Mouse (Mus musculus): ENCODE results near the gene Phlda3. TPM values are rescaled to one million over a fixed set of nuclear protein-coding genes. Genes with fewer than 3 reads are reported as not detected.
A peak's percentile ranks its signal among the peaks of the same experiment; 100 is the strongest.

Gene Phlda3
- polyA plus RNA-seq, 1 experiment from 2014 or later, result 86.2 TPM

DNA sequence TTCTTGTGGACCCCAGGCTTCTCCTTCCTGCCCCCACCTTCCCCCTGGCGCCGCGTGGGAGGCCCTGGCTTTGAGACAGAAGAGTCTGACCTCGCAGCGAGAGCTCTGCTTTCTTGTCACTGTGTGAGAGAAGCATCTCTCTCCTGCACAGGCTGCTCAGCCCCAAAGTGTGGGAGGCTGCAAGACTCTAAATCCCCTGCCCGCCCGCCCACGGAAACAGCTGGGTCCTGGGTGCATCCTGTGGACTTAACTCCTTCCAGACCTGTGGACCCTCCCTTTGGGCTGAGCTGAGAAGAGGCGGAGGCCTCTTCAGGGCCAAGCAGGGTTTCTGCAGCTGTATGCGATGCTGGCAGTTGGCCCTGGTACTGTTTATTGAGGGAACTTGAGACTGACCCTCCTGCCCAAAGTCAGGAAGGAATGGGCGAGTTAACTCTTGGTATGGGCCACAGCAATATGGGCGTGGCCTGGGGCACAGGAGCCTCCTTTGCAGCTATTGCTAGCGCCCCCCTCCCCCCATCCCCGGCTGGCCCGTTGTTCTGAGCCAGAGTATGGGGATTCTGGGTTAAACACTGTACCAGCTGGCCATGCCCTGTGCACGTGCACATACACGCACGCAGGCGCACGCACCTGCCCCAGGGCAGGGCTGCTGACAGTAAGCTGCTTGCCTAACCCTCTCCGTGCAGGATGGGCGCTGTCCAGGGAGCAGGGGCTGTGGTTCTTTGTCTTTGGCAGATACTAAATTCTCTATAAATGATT lies 13.0 kb downstream of the Phlda3 start, which contains the start of gene Tnni1:
Tnni1 (plus strand) TSS at position 655 of the 756 bp plus-strand sequence.
- Histone ChIP-seq H3K4me1 (peaks cover 60% of the 10 kb centered on the region), H3K27me3 (no peaks in the 10 kb centered on the region), H3K27ac (peak within 1 kb of the TSS; percentile 90), H3K9me3 (replicated peaks) (no peaks in the 10 kb centered on the region), H3K36me3 (no peaks in the 10 kb centered on the region), H3K4me2 (peak within 1 kb of the TSS; percentile 43), H3K4me3 (replicated peaks) (0 out of 2 replicates have a peak within 1 kb of the TSS, but pooled peaks have one; percentile 6), H3K9ac (peak within 1 kb of the TSS; percentile 24; the same call in 1 of the 2 replicates)
- peak; percentile 85 for ATAC-seq (replicated peaks; ENCODE audit: low FRiP score)
- WGBS, result 7% methylated on average over 22 of the region's 22 CpGs

DNA sequence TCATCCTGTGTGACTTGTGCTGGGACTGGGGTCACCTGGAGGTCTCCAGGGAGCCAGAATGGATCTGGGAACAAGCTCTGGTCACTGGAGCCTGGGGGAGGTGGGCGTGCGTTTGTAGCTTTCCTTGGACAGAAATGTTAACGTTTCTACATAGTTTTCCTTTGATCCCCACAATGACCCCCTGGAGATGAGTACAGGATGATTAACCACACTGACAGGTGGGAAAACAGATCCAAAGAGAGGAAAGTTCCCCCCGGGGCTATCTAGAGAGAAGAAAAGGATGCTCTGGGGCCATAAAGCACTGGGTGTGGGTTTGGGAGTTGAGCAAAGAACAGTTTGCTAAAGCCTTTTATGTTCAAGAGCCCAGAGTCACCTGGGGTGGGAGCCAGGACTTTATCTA lies 14.7 kb downstream of the Phlda3 start:
- H3K9ac ChIP-seq, result no peak overlapping the region
- H3K9me3 ChIP-seq (replicated peaks), result no peaks in the 10 kb centered on the region
- peak overlapping the region; percentile 41; the same call in 1 of the 2 replicates for H3K27ac ChIP-seq
- peaks cover 59% of the 10 kb centered on the region for H3K4me1 ChIP-seq
- H3K4me2 ChIP-seq, result no peak overlapping the region
- no peak overlapping the region for H3K4me3 ChIP-seq (replicated peaks)
- no peak for ATAC-seq (replicated peaks; ENCODE audit: low FRiP score)
- no peaks in the 10 kb centered on the region for H3K27me3 ChIP-seq
- H3K36me3 ChIP-seq, result no peaks in the 10 kb centered on the region
- WGBS, result 28% methylated on average over 4 of the region's 4 CpGs

DNA sequence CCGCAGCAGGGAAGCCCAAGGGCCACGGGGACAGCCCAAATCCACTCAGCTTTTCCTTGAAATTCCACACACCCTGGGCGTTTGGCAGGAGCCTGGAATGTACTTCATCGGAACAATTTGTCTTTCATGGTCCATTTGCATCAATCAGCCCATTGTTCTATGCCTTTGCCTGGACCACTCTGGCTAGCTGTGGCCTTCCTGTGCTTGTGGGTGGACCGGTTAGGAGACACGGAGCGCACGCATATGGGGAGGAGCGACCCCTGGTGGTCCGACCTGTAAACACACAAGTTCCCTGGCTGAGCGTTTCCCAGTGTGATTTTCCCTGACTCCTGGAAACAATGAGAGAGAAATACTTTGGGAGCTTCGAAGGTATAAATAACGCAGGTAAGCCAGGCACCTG lies 15.3 kb downstream of the Phlda3 start:
- Histone ChIP-seq H3K4me1 (peaks cover 53% of the 10 kb centered on the region), H3K9ac (no peak overlapping the region), H3K4me3 (replicated peaks) (no peak overlapping the region), H3K36me3 (no peaks in the 10 kb centered on the region), H3K27ac (0 out of 2 replicates have a peak overlapping the region, but pooled peaks have one; percentile 41), H3K4me2 (no peak overlapping the region), H3K9me3 (replicated peaks) (no peaks in the 10 kb centered on the region), H3K27me3 (no peaks in the 10 kb centered on the region)
- peak; percentile 26 for ATAC-seq (replicated peaks; ENCODE audit: low FRiP score)
- 11% methylated on average over 13 of the region's 13 CpGs for WGBS

DNA sequence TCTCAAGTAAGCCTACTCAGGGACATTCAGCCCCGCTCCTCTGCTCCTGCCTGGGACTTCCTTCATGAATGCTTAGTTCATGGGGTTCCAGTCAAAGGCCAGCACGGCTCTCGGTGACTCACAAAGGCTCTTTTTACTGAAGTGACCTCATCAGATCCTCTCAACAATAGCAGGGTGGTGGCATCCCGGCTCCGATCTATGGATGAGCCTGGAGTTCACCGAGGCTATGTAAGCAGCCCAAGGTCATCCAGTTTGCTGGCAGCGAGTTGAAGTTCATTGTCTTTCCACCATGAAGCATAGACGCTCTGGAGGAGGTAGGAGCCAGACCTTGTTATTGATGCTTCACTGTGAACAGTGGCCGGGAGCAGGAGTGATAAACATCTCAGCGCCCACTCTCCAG lies 16.9 kb downstream of the Phlda3 start:
- H3K4me2 ChIP-seq, result no peak overlapping the region
- WGBS, result 52% methylated on average over 10 of the region's 10 CpGs
- ATAC-seq (replicated peaks; ENCODE audit: low FRiP score), result no peak

DNA sequence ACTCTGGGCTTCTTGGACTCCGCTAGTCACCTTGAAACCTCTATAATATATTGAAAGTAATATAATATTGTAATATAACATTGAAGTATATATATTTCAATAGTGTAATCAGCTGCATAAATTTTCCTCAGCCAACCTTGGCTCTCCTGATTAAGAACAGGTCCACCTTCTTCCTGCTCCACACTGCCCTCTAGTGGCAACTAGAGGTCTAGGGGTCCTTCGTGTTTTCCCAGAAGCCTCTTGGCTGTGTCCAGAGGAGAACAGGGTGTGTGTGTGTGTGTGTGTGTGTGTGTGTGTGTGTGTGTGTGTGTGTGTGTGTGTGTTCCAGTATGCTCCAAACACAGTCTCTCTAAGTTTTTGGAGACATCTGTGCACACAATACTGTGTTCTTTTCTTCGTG lies 21.9 kb downstream of the Phlda3 start:
- Histone ChIP-seq H3K36me3 (no peaks in the 10 kb centered on the region), H3K9ac (no peak overlapping the region), H3K4me3 (replicated peaks) (no peak overlapping the region), H3K4me2 (no peak overlapping the region), H3K9me3 (replicated peaks) (no peaks in the 10 kb centered on the region), H3K4me1 (peaks cover 28% of the 10 kb centered on the region), H3K27me3 (no peaks in the 10 kb centered on the region), H3K27ac (0 out of 2 replicates have a peak overlapping the region, but pooled peaks have one; percentile 75)
- ATAC-seq (replicated peaks; ENCODE audit: low FRiP score), result no peak; the same call in 1 of the 2 replicates
- WGBS, result 49% methylated on average over 3 of the region's 3 CpGs

More for the DNA sequence above, 16.9 kb downstream of the Phlda3 start:
- Histone ChIP-seq H3K9ac (no peak overlapping the region), H3K9me3 (replicated peaks) (no peaks in the 10 kb centered on the region), H3K27me3 (no peaks in the 10 kb centered on the region), H3K4me1 (peaks cover 44% of the 10 kb centered on the region), H3K4me3 (replicated peaks) (no peak overlapping the region), H3K27ac (0 out of 2 replicates have a peak overlapping the region, but pooled peaks have one; percentile 41), H3K36me3 (no peaks in the 10 kb centered on the region)

DNA sequence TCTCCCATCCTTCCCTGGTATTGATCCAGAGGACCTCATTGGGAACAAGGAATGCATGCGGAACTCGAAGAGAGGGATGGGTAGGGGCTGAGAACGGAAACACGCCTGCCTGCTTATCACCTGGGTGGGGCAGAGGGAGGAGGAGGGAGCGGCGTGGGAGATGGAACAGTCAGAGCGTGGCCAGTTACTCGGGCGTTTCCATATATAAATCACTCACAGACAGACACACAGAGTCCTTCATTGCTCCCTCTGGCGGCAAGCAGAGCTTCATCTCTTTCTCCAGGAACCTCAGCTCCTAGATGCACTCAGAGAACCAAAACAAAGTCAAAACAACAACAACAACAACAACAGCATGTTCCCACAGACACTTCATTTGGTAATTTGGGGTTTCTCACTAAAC lies 22.8 kb downstream of the Phlda3 start:
- WGBS, result 2% methylated on average over 10 of the region's 10 CpGs
- no peaks in the 10 kb centered on the region for H3K9me3 ChIP-seq (replicated peaks)
- peak; percentile 57 for ATAC-seq (replicated peaks; ENCODE audit: low FRiP score)
- H3K36me3 ChIP-seq, result no peaks in the 10 kb centered on the region
- H3K27me3 ChIP-seq, result no peaks in the 10 kb centered on the region
- peak overlapping the region; percentile 50 for H3K4me2 ChIP-seq
- H3K4me3 ChIP-seq (replicated peaks), result 0 out of 2 replicates have a peak overlapping the region, but pooled peaks have one; percentile 8
- H3K9ac ChIP-seq, result no peak overlapping the region
- peak overlapping the region; percentile 75 for H3K27ac ChIP-seq
- peaks cover 34% of the 10 kb centered on the region for H3K4me1 ChIP-seq

DNA sequence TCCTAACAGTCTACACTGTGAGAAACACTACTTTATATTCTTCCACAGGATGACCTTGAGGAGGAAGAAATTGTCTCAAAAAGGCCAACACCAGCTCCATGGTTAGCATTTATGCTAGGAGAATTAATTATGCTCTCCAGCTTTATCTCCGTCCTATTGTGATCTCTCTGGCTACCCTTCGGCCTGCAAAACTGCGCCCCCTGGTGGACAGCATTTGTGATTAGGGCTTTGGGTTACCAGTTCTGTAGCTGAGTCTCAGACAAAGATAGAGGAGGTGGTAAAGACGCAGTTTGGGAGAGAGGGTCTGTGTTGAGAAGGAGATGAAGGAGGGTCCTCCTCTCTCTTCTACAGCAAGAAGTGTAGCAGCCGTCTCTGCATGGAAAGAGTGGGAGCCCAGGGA lies 23.9 kb downstream of the Phlda3 start:
- Histone ChIP-seq H3K36me3 (no peaks in the 10 kb centered on the region), H3K4me1 (peaks cover 42% of the 10 kb centered on the region), H3K4me2 (no peak overlapping the region), H3K4me3 (replicated peaks) (no peak overlapping the region), H3K9ac (no peak overlapping the region), H3K27me3 (no peaks in the 10 kb centered on the region), H3K27ac (no peak overlapping the region), H3K9me3 (replicated peaks) (no peaks in the 10 kb centered on the region)
- 9% methylated on average over 5 of the region's 5 CpGs for WGBS
- no peak for ATAC-seq (replicated peaks; ENCODE audit: low FRiP score)

DNA sequence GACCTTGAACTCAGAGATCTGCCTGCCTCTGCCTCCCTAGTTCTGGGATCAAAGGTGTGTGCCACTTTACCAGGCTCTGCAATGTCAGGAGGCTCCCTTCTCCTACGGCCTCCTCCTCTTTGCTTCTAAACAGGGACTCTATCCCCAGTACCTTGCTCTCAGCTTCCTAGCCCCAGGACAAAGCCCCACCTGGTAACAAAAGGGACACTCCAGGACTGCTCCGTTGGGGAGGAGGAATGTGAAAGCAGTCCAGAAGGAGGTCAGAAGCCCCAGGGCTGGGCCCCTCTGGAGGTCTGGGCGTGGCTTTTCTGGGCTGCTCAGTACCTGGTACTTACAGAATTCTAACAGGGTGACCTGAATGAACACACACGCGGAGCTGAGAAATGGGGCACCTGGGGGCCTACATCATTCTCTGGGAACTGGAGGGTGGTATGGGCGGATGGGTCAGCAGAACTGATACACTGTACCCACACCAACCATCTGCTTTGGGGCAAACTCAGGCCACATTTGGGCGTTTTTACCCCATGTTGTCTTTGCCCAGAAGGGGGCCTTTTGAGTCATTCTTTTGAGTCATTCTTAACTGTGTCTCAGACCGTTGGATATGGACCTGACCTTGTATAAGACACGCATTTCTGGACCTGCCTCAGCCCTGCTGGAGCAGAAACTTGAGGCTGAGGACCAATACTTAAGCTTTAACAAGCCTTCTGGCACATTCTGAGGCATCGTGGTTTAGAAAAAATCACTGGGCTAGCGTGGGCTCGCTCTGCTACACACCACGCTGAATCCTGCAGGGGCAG lies 26.4 kb downstream of the Phlda3 start:
- H3K27me3 ChIP-seq, result no peaks in the 10 kb centered on the region
- WGBS, result 68% methylated on average over 13 of the region's 13 CpGs

DNA sequence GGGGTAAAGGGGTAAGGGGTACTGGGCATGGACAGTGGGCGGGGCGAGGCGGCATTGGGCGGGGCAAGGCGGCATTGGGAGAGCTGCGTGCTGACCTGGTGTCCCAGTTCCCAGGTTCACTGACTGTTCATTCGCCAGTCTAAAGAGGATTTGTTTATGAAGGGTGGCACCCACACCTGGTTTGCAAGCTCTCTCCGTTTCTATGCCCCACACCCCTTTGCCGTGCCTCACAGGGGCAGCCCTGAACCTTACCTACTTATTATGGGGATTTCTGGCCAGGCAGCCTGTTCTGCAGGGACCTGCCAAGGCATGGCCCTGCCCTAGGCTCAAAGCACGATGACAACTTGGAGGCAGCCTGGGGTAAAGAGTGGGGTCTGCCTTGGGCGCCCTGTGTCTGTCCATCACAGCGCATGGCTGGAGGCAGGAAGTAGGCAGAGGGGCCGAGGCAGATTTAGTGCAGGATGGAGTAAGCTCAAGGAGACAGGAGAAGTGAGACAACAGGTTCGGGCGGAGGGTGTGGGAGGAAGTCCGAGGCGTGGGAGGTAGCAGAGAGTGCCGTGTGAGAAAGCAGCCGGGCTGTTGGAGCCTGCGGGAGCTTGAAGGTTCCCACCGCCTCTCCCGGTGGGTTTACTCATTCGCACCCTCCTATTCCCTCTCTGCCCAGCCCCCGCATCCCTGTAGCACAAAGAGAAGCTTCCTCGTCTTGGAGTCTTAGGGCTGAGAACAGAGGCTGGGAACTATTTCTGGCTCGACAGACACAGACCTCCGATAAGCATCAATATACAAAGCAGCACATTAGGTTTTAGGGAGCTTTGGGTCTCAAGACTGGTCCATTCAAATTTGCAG lies 27.7 kb downstream of the Phlda3 start:
- peak; percentile 65 for ATAC-seq (replicated peaks; ENCODE audit: low FRiP score)
- H3K4me3 ChIP-seq (replicated peaks), result peak overlapping the region; percentile 33
- H3K27me3 ChIP-seq, result no peaks in the 10 kb centered on the region
- H3K9ac ChIP-seq, result peak overlapping the region; percentile 33
- peak overlapping the region; percentile 90 for H3K27ac ChIP-seq
- H3K4me1 ChIP-seq, result peaks cover 46% of the 10 kb centered on the region
- H3K4me2 ChIP-seq, result peak overlapping the region; percentile 66
- no peaks in the 10 kb centered on the region for H3K36me3 ChIP-seq
- WGBS, result 10% methylated on average over 27 of the region's 27 CpGs
- H3K9me3 ChIP-seq (replicated peaks), result no peaks in the 10 kb centered on the region

More for the DNA sequence above, 26.4 kb downstream of the Phlda3 start:
- peaks cover 54% of the 10 kb centered on the region for H3K4me1 ChIP-seq
- no peak for ATAC-seq (replicated peaks; ENCODE audit: low FRiP score)
- H3K27ac ChIP-seq, result peak overlapping the region; percentile 90
- H3K4me3 ChIP-seq (replicated peaks), result no peak overlapping the region
- no peaks in the 10 kb centered on the region for H3K36me3 ChIP-seq
- no peaks in the 10 kb centered on the region for H3K9me3 ChIP-seq (replicated peaks)
- H3K4me2 ChIP-seq, result no peak overlapping the region
- H3K9ac ChIP-seq, result no peak overlapping the region

DNA sequence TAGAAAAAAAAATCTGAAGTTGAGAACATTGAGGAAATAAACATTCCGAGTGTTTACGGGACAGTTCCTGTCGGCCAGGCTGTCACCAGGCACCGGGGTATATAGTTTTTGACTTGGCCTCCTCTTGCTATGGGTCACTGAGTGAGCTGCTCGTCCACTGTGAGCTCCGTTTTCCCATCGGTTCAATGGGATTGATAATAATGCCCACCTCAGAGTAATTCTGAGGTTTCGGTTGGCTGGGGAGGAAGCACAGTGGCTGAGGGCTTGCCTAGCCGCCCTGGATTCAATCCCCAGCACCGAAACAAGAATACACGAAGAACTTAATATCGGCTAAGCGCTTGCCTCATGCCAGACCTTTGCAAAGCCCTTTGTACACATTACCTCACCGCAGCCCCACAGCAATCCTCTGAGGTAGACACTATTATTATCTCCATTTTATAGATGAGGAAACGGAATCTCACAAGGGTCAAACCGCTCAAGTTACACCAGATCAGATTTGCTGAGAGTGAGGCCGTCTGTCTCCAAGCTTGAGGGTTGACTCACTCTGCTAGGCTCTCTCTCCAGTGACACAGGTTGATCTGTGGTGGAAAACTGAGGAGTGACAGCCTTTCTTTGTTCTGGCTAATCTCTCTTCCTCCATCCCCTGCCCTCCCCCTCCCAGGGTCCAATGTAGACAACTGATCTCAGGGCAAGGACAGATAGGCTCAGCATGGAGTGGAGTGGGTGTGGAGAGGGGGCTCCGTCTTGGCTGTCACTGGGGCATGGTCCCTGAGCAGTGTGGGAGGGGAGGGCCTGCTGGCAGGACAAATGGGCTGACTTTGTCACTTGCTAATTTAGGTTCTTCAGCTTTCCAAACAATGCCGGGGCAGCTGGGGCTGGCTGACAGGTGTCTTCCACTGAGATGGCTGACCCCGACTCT lies 28.6 kb downstream of the Phlda3 start:
- Histone ChIP-seq H3K9ac (peak overlapping the region; percentile 33; the same call in 1 of the 2 replicates), H3K4me2 (peak overlapping the region; percentile 66), H3K9me3 (replicated peaks) (no peaks in the 10 kb centered on the region), H3K36me3 (no peaks in the 10 kb centered on the region), H3K4me3 (replicated peaks) (peak overlapping the region; percentile 33), H3K27ac (peak overlapping the region; percentile 90), H3K27me3 (no peaks in the 10 kb centered on the region), H3K4me1 (peaks cover 50% of the 10 kb centered on the region)
- peak; percentile 66 for ATAC-seq (replicated peaks; ENCODE audit: low FRiP score)
- WGBS, result 15% methylated on average over 20 of the region's 20 CpGs

All from kidney, embryonic 15.5 days (tissue).